Mouse (Mus musculus): ENCODE measurements around the gene Mcam.

GRCm38 (mm10) chr9:44177405-44177804 lies 43.1 kb downstream of the Mcam start:
- TF ChIP-seq CTCF (IDR thresholded peaks at IDR 0.05; ENCODE audit: control insufficient read depth, insufficient read depth, insufficient replicate concordance, low read depth, low read length): no peak
- no peak for TF ChIP-seq POLR2A (IDR thresholded peaks at IDR 0.05; ENCODE audit: control insufficient read depth, low read depth, low read length)
